Mouse (Mus musculus) CD4-positive naive resting alpha-beta T cell, adult 76 days (primary cell): ENCODE measurements around the gene Gm17509. TPM values are rescaled to one million over a fixed set of nuclear protein-coding genes. Genes with fewer than 3 reads are reported as not detected.

ENCODE experiments used
- total RNA-seq: library from RNA; stranded (reverse); gene quantifications from one replicate; pipeline ENCODE4 v1.2.4, GENCODE M21; 2023

Gm17509 gene
- 2.3 TPM for total RNA-seq

GRCm38 (mm10) chr13:117220501-117221321, at the start of gene Gm17509:
Gm17509 (minus strand) TSS chr13:117221075.

GRCm38 (mm10) chr13:117208236-117208635, 12.6 kb downstream of the Gm17509 start, which contains the start of gene Emb:
Emb (plus strand) TSS chr13:117208536.

Other genes with a start within 250 kb of the Gm17509 start
- gene Parp8, start 195.5 kb downstream of the Gm17509 start, total RNA-seq = 80.2 TPM
- gene Emb, start 12.5 kb downstream of the Gm17509 start, total RNA-seq = 687 TPM